Mouse (Mus musculus): ENCODE results near the gene Hist1h4f. TPM values are rescaled to one million over a fixed set of nuclear protein-coding genes. Genes with fewer than 3 reads are reported as not detected.
"Not testable (repeated sequence)": the region's sequence is repeated elsewhere in the genome, so short reads cannot be mapped to it uniquely, and the experiment has no call there.

Hist1h4f gene
- polyA plus RNA-seq, 1 experiment from 2014 or later, result not detected

DNA sequence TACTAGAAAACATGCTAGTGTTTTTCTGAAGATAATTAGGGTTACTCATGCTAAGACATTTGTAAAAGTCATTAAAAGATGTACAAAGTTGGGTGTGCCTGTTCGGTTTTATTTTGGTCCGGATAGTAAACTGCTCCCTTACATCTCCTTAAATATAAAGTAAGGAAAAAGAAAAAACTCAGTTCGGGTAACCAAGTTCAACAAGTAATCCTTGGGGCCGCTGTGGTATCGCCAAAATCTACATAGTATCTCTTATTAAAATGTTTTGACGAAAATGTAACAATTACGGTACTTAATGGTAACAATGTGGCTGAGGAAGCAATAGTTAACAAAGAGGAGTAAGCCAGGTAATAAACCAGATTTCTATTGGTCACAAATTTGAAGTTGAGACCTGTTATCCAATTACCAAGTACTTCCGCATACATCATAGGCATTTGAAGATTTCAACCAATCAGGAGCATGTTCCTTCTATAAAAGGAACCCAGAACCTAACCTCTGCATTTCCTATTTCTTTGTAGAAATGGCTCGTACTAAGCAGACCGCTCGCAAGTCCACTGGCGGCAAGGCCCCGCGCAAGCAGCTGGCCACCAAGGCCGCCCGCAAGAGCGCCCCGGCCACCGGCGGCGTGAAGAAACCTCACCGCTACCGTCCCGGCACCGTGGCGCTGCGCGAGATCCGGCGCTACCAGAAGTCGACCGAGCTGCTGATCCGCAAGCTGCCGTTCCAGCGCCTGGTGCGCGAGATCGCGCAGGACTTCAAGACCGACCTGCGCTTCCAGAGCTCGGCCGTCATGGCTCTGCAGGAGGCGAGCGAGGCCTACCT, 7.3 kb downstream of the Hist1h4f start, which contains the start of gene Hist1h3f:
Gene Hist1h3f (plus strand): TSS at position 88 of the 822 bp plus-strand sequence.
- DNase-seq (ENCODE audit: low spot score) (peak; percentile 98), ATAC-seq (peak; percentile 94)
- no peaks in the 10 kb centered on the region for H3K9me3 ChIP-seq (ENCODE audit: low read length)
- WGBS, result under 1% methylated on average over 19 of the region's 45 CpGs
- H3K4me1 ChIP-seq (ENCODE audit: insufficient read depth, low read depth, low read length), result no peaks in the 10 kb centered on the region
- H3K4me3 ChIP-seq (ENCODE audit: low read depth, low read length), result peak within 1 kb of the TSS; percentile 49
- H3K9ac ChIP-seq (replicated peaks; ENCODE audit: low read depth), result peak within 1 kb of the TSS; percentile 52
- TF ChIP-seq EP300 (IDR thresholded peaks at IDR 0.05) (peak; percentile 46; the same call in 1 of the 2 replicates), CTCF (IDR thresholded peaks at IDR 0.05) (no peak)
- H3K4me2 ChIP-seq (replicated peaks; ENCODE audit: low read depth, low read length), result peak within 1 kb of the TSS; percentile 63
- no peaks in the 10 kb centered on the region for H3K36me3 ChIP-seq (ENCODE audit: insufficient read depth, low read length)
- no peaks in the 10 kb centered on the region for H3K27me3 ChIP-seq (replicated peaks; ENCODE audit: insufficient read depth, low read length)
- H3K27ac ChIP-seq (ENCODE audit: low read length), result peak within 1 kb of the TSS; percentile 86

- Histone ChIP-seq H3K4me3 (ENCODE audit: low read depth, low read length) (peak within 1 kb of the TSS; percentile 49), H3K27ac (ENCODE audit: low read length) (peak within 1 kb of the TSS; percentile 86), H3K4me2 (replicated peaks; ENCODE audit: low read depth, low read length) (peak within 1 kb of the TSS; percentile 63), H3K9ac (replicated peaks; ENCODE audit: low read depth) (peak within 1 kb of the TSS; percentile 34)
- not testable (repeated sequence) for H3K36me3 ChIP-seq (ENCODE audit: insufficient read depth, low read length); H3K4me1 ChIP-seq (ENCODE audit: insufficient read depth, low read depth, low read length); H3K27me3 ChIP-seq (replicated peaks; ENCODE audit: insufficient read depth, low read length); H3K9me3 ChIP-seq (ENCODE audit: low read length)
- DNase-seq (ENCODE audit: low spot score), result peak; percentile 98
- under 1% methylated on average over 27 of the region's 42 CpGs for WGBS
- peak; percentile 91 for ATAC-seq
Measured at GRCm38 (mm10) chr13:23542999-23543607, 8.3 kb downstream of the Hist1h4f start, which contains the start of gene Hist1h2bh. TSS of gene Hist1h2bh (minus strand) at chr13:23543392.

DNA sequence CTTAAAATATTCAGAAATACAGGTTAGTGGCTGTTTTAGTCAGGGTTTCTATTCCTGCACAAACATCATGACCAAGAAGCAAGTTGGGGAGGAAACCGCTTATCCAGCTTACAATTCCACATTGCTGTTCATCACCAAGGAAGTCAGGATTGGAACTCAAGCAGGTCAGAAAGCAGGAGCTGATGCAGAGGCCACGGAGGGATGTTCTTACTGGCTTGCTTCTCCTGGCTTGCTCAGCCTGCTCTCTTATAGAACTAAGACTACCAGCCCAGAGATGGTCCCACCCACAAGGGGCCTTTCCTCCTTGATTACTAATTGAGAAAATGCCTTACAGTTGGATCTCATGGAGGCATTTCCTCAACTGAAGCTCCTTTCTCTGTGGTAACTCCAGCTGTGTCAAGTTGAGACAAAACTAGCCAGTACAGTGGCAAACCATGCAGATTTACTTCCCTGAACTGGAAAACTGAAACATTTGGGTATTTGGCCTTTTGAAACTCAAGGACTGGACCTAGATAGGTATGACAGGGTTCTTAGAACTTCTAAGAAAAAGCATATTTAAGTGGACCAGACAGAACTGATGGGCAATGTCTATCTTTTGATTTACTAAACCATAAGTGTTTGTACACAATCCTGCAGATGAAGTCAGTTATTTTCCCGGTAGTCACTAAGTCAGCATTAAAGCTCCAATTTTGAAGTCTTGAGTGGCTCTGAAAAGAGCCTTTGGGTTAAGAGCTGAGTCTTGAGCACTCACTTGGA, 9.0 kb downstream of the Hist1h4f start:
- ATAC-seq; H3K4me1 ChIP-seq (ENCODE audit: insufficient read depth, low read depth, low read length); H3K36me3 ChIP-seq (ENCODE audit: insufficient read depth, low read length); H3K27me3 ChIP-seq (replicated peaks; ENCODE audit: insufficient read depth, low read length); DNase-seq (ENCODE audit: low spot score); H3K9me3 ChIP-seq (ENCODE audit: low read length): not testable (repeated sequence)
- Histone ChIP-seq H3K27ac (ENCODE audit: low read length) (0 out of 2 replicates have a peak overlapping the region, but pooled peaks have one; percentile 15), H3K4me2 (replicated peaks; ENCODE audit: low read depth, low read length) (peak overlapping the region; percentile 63), H3K4me3 (ENCODE audit: low read depth, low read length) (peak overlapping the region; percentile 49; the same call in 1 of the 2 replicates), H3K9ac (replicated peaks; ENCODE audit: low read depth) (peak overlapping the region; percentile 34; the same call in 1 of the 2 replicates)
- 4% methylated on average over 3 of the region's 3 CpGs for WGBS

DNA sequence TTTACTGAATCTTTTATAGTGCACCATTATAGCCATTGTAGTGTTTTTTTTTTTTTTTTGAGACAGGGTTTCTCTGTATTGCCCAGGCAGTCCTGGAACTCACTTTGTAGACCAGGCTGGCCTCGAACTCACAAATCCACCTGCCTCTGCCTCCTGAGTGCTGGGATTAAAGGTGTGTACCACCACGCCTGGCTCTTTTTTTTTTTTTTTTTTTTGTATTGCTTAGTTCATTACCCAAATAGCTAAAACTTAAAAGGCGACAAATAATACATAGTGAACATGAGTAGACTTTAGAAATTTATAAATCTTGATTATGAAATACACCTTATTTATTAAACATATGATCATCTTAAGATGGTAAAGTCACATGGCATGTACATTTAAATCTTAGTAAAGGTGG, 10.0 kb downstream of the Hist1h4f start:
- no peaks in the 10 kb centered on the region for H3K9me3 ChIP-seq (ENCODE audit: low read length)
- no peak overlapping the region for H3K4me2 ChIP-seq (replicated peaks; ENCODE audit: low read depth, low read length)
- ATAC-seq (no peak), DNase-seq (ENCODE audit: low spot score) (no peak)
- H3K27me3 ChIP-seq (replicated peaks; ENCODE audit: insufficient read depth, low read length), result no peaks in the 10 kb centered on the region
- no peak overlapping the region for H3K4me3 ChIP-seq (ENCODE audit: low read depth, low read length)
- H3K27ac ChIP-seq (ENCODE audit: low read length), result no peak overlapping the region
- no peaks in the 10 kb centered on the region for H3K36me3 ChIP-seq (ENCODE audit: insufficient read depth, low read length)
- H3K4me1 ChIP-seq (ENCODE audit: insufficient read depth, low read depth, low read length), result no peaks in the 10 kb centered on the region; the same call in 1 of the 2 replicates
- TF ChIP-seq CTCF (IDR thresholded peaks at IDR 0.05) (no peak), EP300 (IDR thresholded peaks at IDR 0.05) (no peak)
- no peak overlapping the region for H3K9ac ChIP-seq (replicated peaks; ENCODE audit: low read depth)
- 66% methylated on average over 3 of the region's 3 CpGs for WGBS

DNA sequence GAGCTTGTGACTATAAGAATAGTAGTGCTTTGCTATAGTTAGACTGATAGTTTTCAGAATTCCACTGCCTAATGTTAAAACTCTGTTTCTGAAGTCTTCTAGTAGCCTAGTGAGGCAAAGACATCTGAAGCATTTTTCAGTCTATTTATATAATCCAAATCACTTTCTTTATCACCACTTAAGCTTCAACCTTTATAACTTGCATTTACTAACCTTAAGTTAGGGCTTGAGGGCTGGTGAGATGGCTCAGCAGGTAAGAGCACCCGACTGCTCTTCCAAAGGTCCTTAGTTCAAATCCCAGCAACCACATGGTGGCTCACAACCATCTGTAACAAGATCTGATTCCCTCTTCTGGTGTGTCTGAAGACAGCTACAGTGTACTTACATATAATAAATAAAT, 11.6 kb downstream of the Hist1h4f start:
- H3K9ac ChIP-seq (replicated peaks; ENCODE audit: low read depth); H3K4me2 ChIP-seq (replicated peaks; ENCODE audit: low read depth, low read length); H3K4me3 ChIP-seq (ENCODE audit: low read depth, low read length); H3K4me1 ChIP-seq (ENCODE audit: insufficient read depth, low read depth, low read length); H3K36me3 ChIP-seq (ENCODE audit: insufficient read depth, low read length); DNase-seq (ENCODE audit: low spot score); H3K27ac ChIP-seq (ENCODE audit: low read length); H3K9me3 ChIP-seq (ENCODE audit: low read length); H3K27me3 ChIP-seq (replicated peaks; ENCODE audit: insufficient read depth, low read length); ATAC-seq: not testable (repeated sequence)
- WGBS, result 57% methylated on average over 1 of the region's 1 CpGs

- TF ChIP-seq EP300 (IDR thresholded peaks at IDR 0.05), result no peak
- TF ChIP-seq CTCF (IDR thresholded peaks at IDR 0.05), result no peak
- Histone ChIP-seq H3K36me3 (ENCODE audit: insufficient read depth, low read length) (no peaks in the 10 kb centered on the region), H3K27me3 (replicated peaks; ENCODE audit: insufficient read depth, low read length) (no peaks in the 10 kb centered on the region), H3K4me3 (ENCODE audit: low read depth, low read length) (no peak overlapping the region), H3K4me2 (replicated peaks; ENCODE audit: low read depth, low read length) (no peak overlapping the region), H3K9me3 (ENCODE audit: low read length) (no peaks in the 10 kb centered on the region), H3K27ac (ENCODE audit: low read length) (no peak overlapping the region), H3K9ac (replicated peaks; ENCODE audit: low read depth) (no peak overlapping the region), H3K4me1 (ENCODE audit: insufficient read depth, low read depth, low read length) (peaks cover 11% of the 10 kb centered on the region; the same call in 1 of the 2 replicates)
- no peak for DNase-seq (ENCODE audit: low spot score)
- no peak for ATAC-seq
- 72% methylated on average over 5 of the region's 5 CpGs for WGBS
Measured at GRCm38 (mm10) chr13:23538249-23538648, 13.2 kb downstream of the Hist1h4f start.

All from lung, postnatal 0 days (tissue).